Mouse (Mus musculus): ENCODE results near the gene Lig4.

Lig4 gene

GRCm38 (mm10) chr8:9929746-9930445 lies 47.6 kb downstream of the Lig4 start:
- DNase-seq (ENCODE audit: low spot score in 2 of 2): peak; percentile 51 to 59

Measured in frontal cortex, postnatal 14 days (tissue).